Mouse (Mus musculus): ENCODE measurements around the gene Camk2g. TPM values are rescaled to one million over a fixed set of nuclear protein-coding genes. Genes with fewer than 3 reads are reported as not detected.

Gene Camk2g
- polyA plus RNA-seq, 1 experiment from 2014 or later = 36.5 TPM

GRCm38 (mm10) chr14:20757370-20757907, 36.4 kb downstream of the Camk2g start:
- Histone ChIP-seq H3K27me3 (ENCODE audit: insufficient read depth, low read length) (no peaks in the 10 kb centered on the region), H3K4me3 (replicated peaks; ENCODE audit: low read depth, low read length) (no peak overlapping the region), H3K36me3 (ENCODE audit: insufficient read depth, low read length) (peaks cover 67% of the 10 kb centered on the region), H3K4me1 (replicated peaks; ENCODE audit: insufficient read depth, low read length) (no peaks in the 10 kb centered on the region), H3K9ac (ENCODE audit: low read depth, low read length) (no peak overlapping the region), H3K4me2 (ENCODE audit: low read length) (no peak overlapping the region), H3K27ac (no peak overlapping the region), H3K9me3 (replicated peaks; ENCODE audit: low read length) (no peaks in the 10 kb centered on the region)
- DNase-seq (ENCODE audit: low spot score) (no peak), ATAC-seq (replicated peaks; ENCODE audit: low FRiP score, low read depth) (no peak)
- no peak for TF ChIP-seq CTCF (IDR thresholded peaks at IDR 0.05; ENCODE audit: low read depth)
- 89% methylated on average over 22 of the region's 22 CpGs for WGBS

DNA sequence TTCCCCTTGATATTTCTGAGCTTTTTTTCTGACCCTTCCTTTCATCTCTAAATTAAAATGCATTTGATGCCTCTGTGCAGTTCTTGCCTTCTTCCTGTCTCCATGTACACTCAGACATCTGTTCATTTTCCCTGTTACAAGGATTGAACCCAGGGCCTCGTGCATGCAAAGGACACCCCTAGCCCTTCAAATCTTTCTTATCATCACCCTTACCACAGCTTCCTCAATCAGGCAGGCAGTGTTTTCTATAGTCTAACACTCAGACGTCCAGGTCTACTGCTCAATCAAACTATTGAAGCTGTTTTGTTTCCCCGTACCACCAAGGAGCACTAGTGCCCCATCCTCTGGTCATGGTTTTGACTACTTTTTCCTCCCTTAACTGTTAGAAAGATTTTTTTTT, 40.1 kb downstream of the Camk2g start:
- Histone ChIP-seq H3K9ac (ENCODE audit: low read depth, low read length) (no peak overlapping the region), H3K4me2 (ENCODE audit: low read length) (no peak overlapping the region), H3K4me1 (replicated peaks; ENCODE audit: insufficient read depth, low read length) (no peaks in the 10 kb centered on the region), H3K36me3 (ENCODE audit: insufficient read depth, low read length) (peaks cover 34% of the 10 kb centered on the region), H3K27me3 (ENCODE audit: insufficient read depth, low read length) (no peaks in the 10 kb centered on the region), H3K4me3 (replicated peaks; ENCODE audit: low read depth, low read length) (no peak overlapping the region), H3K27ac (no peak overlapping the region), H3K9me3 (replicated peaks; ENCODE audit: low read length) (no peaks in the 10 kb centered on the region)
- no peak for DNase-seq (ENCODE audit: low spot score)
- no peak for ATAC-seq (replicated peaks; ENCODE audit: low FRiP score, low read depth)
- 87% methylated on average over 3 of the region's 3 CpGs for WGBS
- no peak for TF ChIP-seq CTCF (IDR thresholded peaks at IDR 0.05; ENCODE audit: low read depth)

DNA sequence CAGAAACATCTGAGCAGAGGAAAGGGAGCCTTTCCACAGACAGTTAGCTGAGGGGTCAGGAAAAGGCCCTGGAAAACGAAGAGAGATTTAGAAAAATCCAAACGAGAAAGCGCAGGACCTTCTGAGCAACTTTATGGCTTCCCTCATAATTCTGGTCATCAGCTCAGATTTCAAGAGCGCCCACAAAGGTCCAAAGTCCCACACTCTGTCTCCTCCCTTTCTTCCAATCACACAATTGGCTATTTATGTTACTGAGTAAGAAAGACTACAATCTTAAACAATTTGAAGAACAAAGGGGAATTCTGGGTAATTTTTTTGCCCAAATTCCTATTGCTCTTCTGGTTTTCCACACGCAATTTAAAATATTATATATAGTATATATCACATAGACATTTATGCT, 43.4 kb downstream of the Camk2g start:
- Histone ChIP-seq H3K9ac (ENCODE audit: low read depth, low read length) (no peak overlapping the region), H3K27me3 (ENCODE audit: insufficient read depth, low read length) (no peaks in the 10 kb centered on the region), H3K4me2 (ENCODE audit: low read length) (no peak overlapping the region), H3K4me1 (replicated peaks; ENCODE audit: insufficient read depth, low read length) (no peaks in the 10 kb centered on the region), H3K27ac (peak overlapping the region; percentile 67; the same call in 1 of the 2 replicates), H3K9me3 (replicated peaks; ENCODE audit: low read length) (no peaks in the 10 kb centered on the region), H3K4me3 (replicated peaks; ENCODE audit: low read depth, low read length) (no peak overlapping the region), H3K36me3 (ENCODE audit: insufficient read depth, low read length) (peaks cover 17% of the 10 kb centered on the region)
- DNase-seq (ENCODE audit: low spot score) = no peak
- 55% methylated on average over 5 of the region's 5 CpGs for WGBS
- ATAC-seq (replicated peaks; ENCODE audit: low FRiP score, low read depth) = no peak
- no peak for TF ChIP-seq CTCF (IDR thresholded peaks at IDR 0.05; ENCODE audit: low read depth)

DNA sequence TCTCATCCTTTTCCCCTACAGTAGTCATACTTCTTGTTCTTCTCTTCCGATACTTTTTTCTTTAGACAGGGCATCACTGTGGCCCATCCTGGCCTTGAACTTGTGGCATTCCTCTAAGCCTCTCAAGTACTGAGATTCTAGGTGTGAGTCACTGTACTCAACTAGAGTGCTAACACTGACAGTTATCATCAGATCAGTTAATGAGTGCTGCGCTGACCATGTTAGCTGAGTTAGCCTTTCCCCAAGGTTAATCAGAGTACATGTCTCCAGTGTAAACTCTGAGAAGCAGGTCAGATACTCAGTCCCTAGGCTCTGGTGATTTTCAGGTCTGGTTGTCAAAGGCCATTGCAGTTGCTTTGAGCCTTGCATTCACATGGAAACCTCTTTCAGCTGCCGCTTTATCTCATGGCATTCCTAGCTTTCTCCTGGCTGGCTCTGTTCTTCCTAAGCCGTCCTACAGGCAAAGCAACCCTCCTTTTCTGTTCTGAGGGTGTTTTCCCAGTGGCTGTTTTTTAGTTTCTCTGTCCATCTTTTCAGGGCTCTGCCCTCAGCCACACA, 44.3 kb downstream of the Camk2g start:
- TF ChIP-seq CTCF (IDR thresholded peaks at IDR 0.05; ENCODE audit: low read depth) = no peak
- H3K27ac ChIP-seq = peak overlapping the region; percentile 67
- peaks cover 13% of the 10 kb centered on the region for H3K36me3 ChIP-seq (ENCODE audit: insufficient read depth, low read length)
- H3K27me3 ChIP-seq (ENCODE audit: insufficient read depth, low read length) = no peaks in the 10 kb centered on the region
- DNase-seq (ENCODE audit: low spot score) = no peak
- H3K4me3 ChIP-seq (replicated peaks; ENCODE audit: low read depth, low read length) = no peak overlapping the region
- WGBS = 84% methylated on average over 4 of the region's 4 CpGs
- no peaks in the 10 kb centered on the region for H3K4me1 ChIP-seq (replicated peaks; ENCODE audit: insufficient read depth, low read length)
- peak; percentile 77 for ATAC-seq (replicated peaks; ENCODE audit: low FRiP score, low read depth)
- no peak overlapping the region for H3K9ac ChIP-seq (ENCODE audit: low read depth, low read length)
- no peaks in the 10 kb centered on the region for H3K9me3 ChIP-seq (replicated peaks; ENCODE audit: low read length)
- no peak overlapping the region for H3K4me2 ChIP-seq (ENCODE audit: low read length)

GRCm38 (mm10) chr14:20748388-20748787, 45.5 kb downstream of the Camk2g start:
- no peak for ATAC-seq (replicated peaks; ENCODE audit: low FRiP score, low read depth)
- H3K27ac ChIP-seq = no peak overlapping the region
- H3K9ac ChIP-seq (ENCODE audit: low read depth, low read length) = no peak overlapping the region
- WGBS = 62% methylated on average over 4 of the region's 4 CpGs
- H3K4me2 ChIP-seq (ENCODE audit: low read length) = no peak overlapping the region
- H3K4me1 ChIP-seq (replicated peaks; ENCODE audit: insufficient read depth, low read length) = no peaks in the 10 kb centered on the region
- no peak for TF ChIP-seq CTCF (IDR thresholded peaks at IDR 0.05; ENCODE audit: low read depth)
- no peak overlapping the region for H3K4me3 ChIP-seq (replicated peaks; ENCODE audit: low read depth, low read length)
- peaks cover 17% of the 10 kb centered on the region for H3K36me3 ChIP-seq (ENCODE audit: insufficient read depth, low read length)
- DNase-seq (ENCODE audit: low spot score) = no peak
- no peaks in the 10 kb centered on the region for H3K27me3 ChIP-seq (ENCODE audit: insufficient read depth, low read length)
- no peaks in the 10 kb centered on the region for H3K9me3 ChIP-seq (replicated peaks; ENCODE audit: low read length)

DNA sequence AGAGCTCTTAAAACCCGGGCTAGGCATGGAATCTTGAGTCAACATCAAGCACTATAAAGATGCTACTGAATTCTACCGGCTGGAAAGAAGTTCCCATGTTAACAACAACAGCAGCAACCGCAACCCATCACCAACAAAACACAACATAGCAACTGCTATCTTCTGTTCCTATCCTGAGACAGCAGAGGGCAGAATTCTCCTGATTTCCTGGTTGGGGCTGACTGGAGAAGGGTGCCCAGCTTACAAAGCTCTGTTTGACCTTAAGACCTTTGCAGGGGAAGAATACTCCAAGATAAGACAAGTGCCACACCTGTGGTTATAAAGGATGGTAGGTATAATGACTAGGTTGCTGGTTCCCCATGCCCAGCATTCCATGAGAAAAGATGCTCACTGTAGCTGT, 47.0 kb downstream of the Camk2g start:
- ATAC-seq (replicated peaks; ENCODE audit: low FRiP score, low read depth) = no peak
- H3K4me2 ChIP-seq (ENCODE audit: low read length) = no peak overlapping the region
- 75% methylated on average over 3 of the region's 3 CpGs for WGBS
- no peaks in the 10 kb centered on the region for H3K27me3 ChIP-seq (ENCODE audit: insufficient read depth, low read length)
- H3K9me3 ChIP-seq (replicated peaks; ENCODE audit: low read length) = no peaks in the 10 kb centered on the region
- H3K4me3 ChIP-seq (replicated peaks; ENCODE audit: low read depth, low read length) = no peak overlapping the region
- H3K27ac ChIP-seq = no peak overlapping the region
- no peak for DNase-seq (ENCODE audit: low spot score)
- TF ChIP-seq CTCF (IDR thresholded peaks at IDR 0.05; ENCODE audit: low read depth) = peak; percentile 45
- no peak overlapping the region for H3K9ac ChIP-seq (ENCODE audit: low read depth, low read length)
- H3K4me1 ChIP-seq (replicated peaks; ENCODE audit: insufficient read depth, low read length) = no peaks in the 10 kb centered on the region
- peaks cover 24% of the 10 kb centered on the region for H3K36me3 ChIP-seq (ENCODE audit: insufficient read depth, low read length)

- no peak for TF ChIP-seq CTCF (IDR thresholded peaks at IDR 0.05; ENCODE audit: low read depth)
- peaks cover 43% of the 10 kb centered on the region for H3K36me3 ChIP-seq (ENCODE audit: insufficient read depth, low read length)
These were observed 50.3 kb downstream of the Camk2g start for GRCm38 (mm10) chr14:20743614-20744013.

More at GRCm38 (mm10) chr14:20743614-20744013, 50.3 kb downstream of the Camk2g start:
- Histone ChIP-seq H3K9me3 (replicated peaks; ENCODE audit: low read length) (no peaks in the 10 kb centered on the region), H3K4me2 (ENCODE audit: low read length) (no peak overlapping the region), H3K9ac (ENCODE audit: low read depth, low read length) (no peak overlapping the region), H3K27ac (no peak overlapping the region), H3K4me1 (replicated peaks; ENCODE audit: insufficient read depth, low read length) (no peaks in the 10 kb centered on the region), H3K4me3 (replicated peaks; ENCODE audit: low read depth, low read length) (no peak overlapping the region), H3K27me3 (ENCODE audit: insufficient read depth, low read length) (no peaks in the 10 kb centered on the region)
- ATAC-seq (replicated peaks; ENCODE audit: low FRiP score, low read depth) = no peak
- 68% methylated on average over 3 of the region's 3 CpGs for WGBS
- DNase-seq (ENCODE audit: low spot score) = no peak

Data from kidney, postnatal 0 days (tissue).